ENCODE assay signal across 31 mouse cellular contexts in the genomic region with DNA sequence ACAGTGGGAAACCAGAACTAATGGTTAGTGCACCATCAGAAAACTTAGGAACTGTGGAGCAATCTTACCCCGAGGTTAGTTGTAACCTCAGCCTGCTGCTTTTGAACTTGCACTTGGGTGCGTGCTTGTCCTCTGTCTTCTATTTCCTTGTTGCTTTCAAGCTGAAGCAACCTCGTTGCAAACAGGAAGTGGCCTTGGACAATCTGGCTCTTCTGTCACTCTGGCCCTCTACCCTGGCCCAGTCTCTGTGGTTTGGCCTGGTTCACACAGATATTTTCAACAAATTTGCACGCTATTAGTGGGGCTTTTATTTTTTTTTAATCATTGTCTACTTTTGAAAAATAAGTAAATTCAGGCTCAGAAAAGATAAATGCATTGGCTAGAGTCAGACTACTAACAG.
DNase-seq lines count a peak whose midpoint lies in the region; ATAC-seq and TF ChIP-seq lines count a peak whose summit lies in the region.
"Had no signal": no experiment of that assay in that cellular context is flagged by ENCODE, and none has a peak within 500 bp of the region (broad histone marks: within the 10 kb centered on the region; RNA-seq: fewer than 3 reads in every experiment).

No protein-coding gene starts in this region.

- peaks cover 11% of the 10 kb centered on the region for H3K4me1 ChIP-seq in kidney, embryonic 14.5 days (ENCODE audit: control insufficient read depth, insufficient read depth, low read length)
- H3K4me1 ChIP-seq: forebrain, embryonic 13.5 days had no signal

- no peak overlapping the region for H3K27ac ChIP-seq in gastrocnemius, adult 2 months
- no peak overlapping the region for H3K27ac ChIP-seq in kidney, embryonic 14.5 days (ENCODE audit: low read depth, low read length)
- H3K27ac ChIP-seq: embryonic facial prominence, embryonic 13.5 days; forebrain, embryonic 13.5 days; heart, adult 2 months; hindbrain, embryonic 12.5 days; kidney, postnatal 0 days; limb, embryonic 12.5 days; neural tube, embryonic 12.5 days; stomach, embryonic 15.5 days had no signal

- H3K9ac ChIP-seq in kidney, embryonic 14.5 days (ENCODE audit: low read depth, low read length): no peak overlapping the region
- H3K9ac ChIP-seq: embryonic facial prominence, embryonic 13.5 days; forebrain, embryonic 13.5 days; hindbrain, embryonic 12.5 days; limb, embryonic 12.5 days; liver, postnatal 0 days; neural tube, embryonic 12.5 days; stomach, embryonic 15.5 days had no signal

- no peaks in the 10 kb centered on the region for H3K9me3 ChIP-seq in kidney, embryonic 14.5 days (ENCODE audit: control insufficient read depth, low read length)
- H3K9me3 ChIP-seq: embryonic facial prominence, embryonic 13.5 days; forebrain, embryonic 13.5 days; G1E; hindbrain, embryonic 12.5 days; limb, embryonic 12.5 days; neural tube, embryonic 12.5 days; stomach, embryonic 15.5 days had no signal

- intact Hi-C loops in gastrocnemius, adult 2 months (cut with DNase I): no loop called here
- intact Hi-C loops in gastrocnemius, postnatal 14 days (cut with DNase I; ENCODE audit: low total_unique reads): no loop called here

- WGBS in kidney, embryonic 14.5 days: 60% methylated on average over 4 of the region's 4 CpGs

- H3K27me3 ChIP-seq in kidney, embryonic 14.5 days (ENCODE audit: control insufficient read depth, insufficient read depth, low read length): no peaks in the 10 kb centered on the region
- H3K27me3 ChIP-seq: embryonic facial prominence, embryonic 13.5 days; forebrain, embryonic 13.5 days; hindbrain, embryonic 12.5 days; limb, embryonic 12.5 days; neural tube, embryonic 12.5 days; stomach, embryonic 15.5 days had no signal

- no peak for ATAC-seq in kidney, embryonic 14.5 days (ENCODE audit: low FRiP score, low TSS enrichment)
- no peak for ATAC-seq in megakaryocyte, adult 5-6 weeks (ENCODE audit: poor library complexity, severe bottlenecking)
- ATAC-seq: forebrain, embryonic 13.5 days; liver, postnatal 0 days had no signal

- H3K4me2 ChIP-seq in kidney, embryonic 14.5 days (replicated peaks; ENCODE audit: low read depth, low read length): no peak overlapping the region
- H3K4me2 ChIP-seq: embryonic facial prominence, embryonic 13.5 days; forebrain, embryonic 13.5 days; hindbrain, embryonic 12.5 days; limb, embryonic 12.5 days; liver, embryonic 11.5 days; neural tube, embryonic 12.5 days; stomach, embryonic 15.5 days had no signal

- H3K4me3 ChIP-seq in gastrocnemius, adult 2 months: no peak overlapping the region
- H3K4me3 ChIP-seq in kidney, embryonic 14.5 days (ENCODE audit: low read length): no peak overlapping the region
- H3K4me3 ChIP-seq: embryonic facial prominence, embryonic 13.5 days; erythroblast, embryonic 14.5 days; forebrain, embryonic 13.5 days; heart, adult 2 months; hindbrain, embryonic 12.5 days; limb, embryonic 12.5 days; neural tube, embryonic 12.5 days; stomach, embryonic 15.5 days had no signal

- no peak for TF ChIP-seq CTCF in gastrocnemius, adult 2 months (IDR thresholded peaks at IDR 0.05)

- H3K36me3 ChIP-seq in kidney, embryonic 14.5 days (ENCODE audit: control insufficient read depth, insufficient read depth, low read length): no peaks in the 10 kb centered on the region
- H3K36me3 ChIP-seq: embryonic facial prominence, embryonic 13.5 days; G1E; hindbrain, embryonic 12.5 days; limb, embryonic 12.5 days; neural tube, embryonic 12.5 days; stomach, embryonic 15.5 days had no signal

- DNase-seq in gastrocnemius, adult 2 months: peak; percentile 46
- DNase-seq in gastrocnemius, postnatal 14 days: no peak
- DNase-seq in kidney, adult 11 months: peak; percentile 24
- peak; percentile 4 for DNase-seq in ovary, adult 18-20 months (ENCODE audit: low spot score)
- DNase-seq in ovary, postnatal 10 days (ENCODE audit: low spot score): no peak
- DNase-seq in spleen, adult 18-20 months: no peak
- DNase-seq: adrenal gland, postnatal 10 days; cerebellum, adult 2 months; cerebellum, postnatal 25 days; embryo, embryonic 11 days; gastrocnemius, postnatal 10 days; liver, postnatal 0 days; lung, postnatal 36 days; midbrain, embryonic 14.5 days; right cerebral cortex, adult 18-20 months; right cerebral cortex, postnatal 4 days; thymus, adult 18-20 months; thymus, postnatal 36 days had no signal

Comparison
In these comparisons a context has a peak if more than half of its experiments do, and no peak if none do; other contexts are left out.
1. DNase-seq: peak in gastrocnemius, adult 2 months (single experiment), kidney, adult 11 months (single experiment) and ovary, adult 18-20 months (single experiment); none in gastrocnemius, postnatal 14 days (single experiment), ovary, postnatal 10 days (single experiment) and spleen, adult 18-20 months (0 of 2).